In genomic region chr11:76324801-76325200, GRCm38 (mm10) we compare ENCODE assay signal across 20 mouse cellular contexts.
DNase-seq lines count a peak whose midpoint lies in the region; ATAC-seq and TF ChIP-seq lines count a peak whose summit lies in the region.
"Had no signal": no experiment of that assay in that cellular context is flagged by ENCODE, and none has a peak within 500 bp of the region (broad histone marks: within the 10 kb centered on the region; RNA-seq: fewer than 3 reads in every experiment).

No protein-coding gene starts in this region.

- TF ChIP-seq POLR2A in kidney, adult 2 months (IDR thresholded peaks at IDR 0.05; ENCODE audit: low read depth, low read length): no peak

- 0 out of 2 replicates have a peak, but pooled peaks have one; percentile 7 for ATAC-seq in kidney, embryonic 14.5 days (ENCODE audit: low FRiP score, low TSS enrichment)
- no peak for ATAC-seq in embryonic facial prominence, embryonic 15.5 days (ENCODE audit: insufficient number of reproducible peaks, low FRiP score, low TSS enrichment, low read depth)
- no peak for ATAC-seq in limb, embryonic 12.5 days (ENCODE audit: insufficient number of reproducible peaks, insufficient read depth, low FRiP score, low TSS enrichment, low read depth)
- ATAC-seq in stomach, postnatal 0 days (ENCODE audit: low FRiP score, low TSS enrichment): no peak
- ATAC-seq: forebrain, embryonic 16.5 days had no signal

- no peak overlapping the region for H3K9ac ChIP-seq in kidney, embryonic 14.5 days (ENCODE audit: low read depth, low read length)
- H3K9ac ChIP-seq in embryonic facial prominence, embryonic 15.5 days: no peak overlapping the region
- H3K9ac ChIP-seq in limb, embryonic 12.5 days (replicated peaks): no peak overlapping the region
- no peak overlapping the region for H3K9ac ChIP-seq in stomach, postnatal 0 days (ENCODE audit: low read length)
- H3K9ac ChIP-seq: hindbrain, embryonic 12.5 days; liver, embryonic 14.5 days; lung, embryonic 15.5 days; neural tube, embryonic 13.5 days had no signal

- no peak for DNase-seq in kidney, adult 2 months
- peak; percentile 35 for DNase-seq in stomach, postnatal 0 days (ENCODE audit: low spot score)
- no peak for DNase-seq in hindbrain, embryonic 10.5 days (ENCODE audit: low spot score)
- no peak for DNase-seq in adrenal gland, postnatal 4 days (ENCODE audit: low spot score in 2 of 2)
- DNase-seq: adrenal gland, adult 2 months; cerebellum, adult 9-11 months; heart, postnatal 10 days; kidney, postnatal 10 days; lung, postnatal 4 days; thymus, adult 18-20 months had no signal

- TF ChIP-seq CTCF in kidney, adult 2 months (conservative IDR thresholded peaks at IDR 0.05; ENCODE audit: insufficient read depth, insufficient read length, low read depth, low read length): no peak
- no peak for TF ChIP-seq CTCF in stomach, postnatal 0 days (IDR thresholded peaks at IDR 0.05; ENCODE audit: low read depth)

- H3K27me3 ChIP-seq in kidney, embryonic 14.5 days (ENCODE audit: control insufficient read depth, insufficient read depth, low read length): no peaks in the 10 kb centered on the region
- H3K27me3 ChIP-seq in kidney, adult 2 months (replicated peaks; ENCODE audit: control insufficient read depth, insufficient read depth, low read length): no peaks in the 10 kb centered on the region
- no peaks in the 10 kb centered on the region for H3K27me3 ChIP-seq in embryonic facial prominence, embryonic 15.5 days
- H3K27me3 ChIP-seq in limb, embryonic 12.5 days: 0 out of 2 replicates have a peak, but pooled peaks cover 4% of the 10 kb centered on the region
- no peaks in the 10 kb centered on the region for H3K27me3 ChIP-seq in stomach, postnatal 0 days (ENCODE audit: control insufficient read depth, insufficient read depth, low read length)
- H3K27me3 ChIP-seq in hindbrain, embryonic 10.5 days (ENCODE audit: insufficient read depth, poor library complexity, severe bottlenecking): no peaks in the 10 kb centered on the region
- H3K27me3 ChIP-seq: hindbrain, embryonic 12.5 days; lung, embryonic 15.5 days; neural tube, embryonic 13.5 days had no signal

- peaks cover 52% of the 10 kb centered on the region for H3K4me1 ChIP-seq in kidney, embryonic 14.5 days (ENCODE audit: control insufficient read depth, insufficient read depth, low read length)
- peaks cover 7% of the 10 kb centered on the region; the same call in 1 of the 2 replicates for H3K4me1 ChIP-seq in kidney, adult 2 months (ENCODE audit: control insufficient read depth, insufficient read depth, low read length)
- H3K4me1 ChIP-seq in embryonic facial prominence, embryonic 15.5 days: peaks cover 84% of the 10 kb centered on the region
- peaks cover 81% of the 10 kb centered on the region for H3K4me1 ChIP-seq in limb, embryonic 12.5 days (replicated peaks)
- peaks cover 23% of the 10 kb centered on the region for H3K4me1 ChIP-seq in stomach, postnatal 0 days (replicated peaks; ENCODE audit: control insufficient read depth, insufficient read depth)
- peaks cover 65% of the 10 kb centered on the region for H3K4me1 ChIP-seq in hindbrain, embryonic 10.5 days (replicated peaks)

- no peak overlapping the region for H3K4me3 ChIP-seq in kidney, embryonic 14.5 days (ENCODE audit: low read length)
- H3K4me3 ChIP-seq in kidney, adult 2 months (ENCODE audit: insufficient read depth, low read depth, low read length): no peak overlapping the region
- no peak overlapping the region for H3K4me3 ChIP-seq in embryonic facial prominence, embryonic 15.5 days (replicated peaks)
- no peak overlapping the region for H3K4me3 ChIP-seq in limb, embryonic 12.5 days (replicated peaks)
- no peak overlapping the region for H3K4me3 ChIP-seq in stomach, postnatal 0 days (ENCODE audit: low read depth, low read length)
- H3K4me3 ChIP-seq in hindbrain, embryonic 10.5 days: no peak overlapping the region
- H3K4me3 ChIP-seq: hindbrain, embryonic 12.5 days; lung, embryonic 15.5 days; neural tube, embryonic 13.5 days had no signal

- no peak for TF ChIP-seq EP300 in stomach, postnatal 0 days (optimal IDR thresholded peaks at IDR 0.05)

- H3K9me3 ChIP-seq in kidney, embryonic 14.5 days (ENCODE audit: control insufficient read depth, low read length): no peaks in the 10 kb centered on the region
- no peaks in the 10 kb centered on the region for H3K9me3 ChIP-seq in embryonic facial prominence, embryonic 15.5 days (replicated peaks)
- 0 out of 2 replicates have a peak, but pooled peaks cover 4% of the 10 kb centered on the region for H3K9me3 ChIP-seq in limb, embryonic 12.5 days
- no peaks in the 10 kb centered on the region for H3K9me3 ChIP-seq in stomach, postnatal 0 days (ENCODE audit: control insufficient read depth, low read length)
- H3K9me3 ChIP-seq in hindbrain, embryonic 10.5 days: peaks cover 6% of the 10 kb centered on the region; the same call in 1 of the 2 replicates
- H3K9me3 ChIP-seq: hindbrain, embryonic 12.5 days; lung, embryonic 15.5 days; neural tube, embryonic 13.5 days had no signal

- no peak overlapping the region for H3K27ac ChIP-seq in kidney, embryonic 14.5 days (ENCODE audit: low read depth, low read length)
- no peak overlapping the region for H3K27ac ChIP-seq in kidney, adult 2 months (ENCODE audit: insufficient read depth, low read depth, low read length)
- H3K27ac ChIP-seq in embryonic facial prominence, embryonic 15.5 days (replicated peaks): peak overlapping the region; percentile 74
- H3K27ac ChIP-seq in limb, embryonic 12.5 days: peak overlapping the region; percentile 71
- peak overlapping the region; percentile 56; the same call in 1 of the 2 replicates for H3K27ac ChIP-seq in stomach, postnatal 0 days (replicated peaks)
- no peak overlapping the region for H3K27ac ChIP-seq in hindbrain, embryonic 10.5 days
- H3K27ac ChIP-seq: liver, embryonic 14.5 days; lung, embryonic 15.5 days had no signal

- no peak overlapping the region for H3K4me2 ChIP-seq in kidney, embryonic 14.5 days (replicated peaks; ENCODE audit: low read depth, low read length)
- H3K4me2 ChIP-seq in embryonic facial prominence, embryonic 15.5 days (replicated peaks): peak overlapping the region; percentile 1; the same call in 1 of the 2 replicates
- peak overlapping the region; percentile 13; the same call in 1 of the 2 replicates for H3K4me2 ChIP-seq in limb, embryonic 12.5 days
- no peak overlapping the region for H3K4me2 ChIP-seq in stomach, postnatal 0 days (replicated peaks; ENCODE audit: low read depth)
- H3K4me2 ChIP-seq: heart, embryonic 11.5 days; hindbrain, embryonic 12.5 days; lung, embryonic 15.5 days; midbrain, embryonic 11.5 days; neural tube, embryonic 13.5 days had no signal

- H3K36me3 ChIP-seq in kidney, embryonic 14.5 days (ENCODE audit: control insufficient read depth, insufficient read depth, low read length): no peaks in the 10 kb centered on the region
- H3K36me3 ChIP-seq in kidney, adult 2 months (ENCODE audit: control insufficient read depth, insufficient read depth, low read length): no peaks in the 10 kb centered on the region
- H3K36me3 ChIP-seq in embryonic facial prominence, embryonic 15.5 days: peaks cover 3% of the 10 kb centered on the region; the same call in 1 of the 2 replicates
- 0 out of 2 replicates have a peak, but pooled peaks cover 6% of the 10 kb centered on the region for H3K36me3 ChIP-seq in limb, embryonic 12.5 days
- no peaks in the 10 kb centered on the region for H3K36me3 ChIP-seq in stomach, postnatal 0 days (ENCODE audit: control insufficient read depth, insufficient read depth, low read length)
- H3K36me3 ChIP-seq in hindbrain, embryonic 10.5 days: peaks cover 7% of the 10 kb centered on the region
- H3K36me3 ChIP-seq: hindbrain, embryonic 12.5 days; lung, embryonic 15.5 days; neural tube, embryonic 13.5 days had no signal

- WGBS in kidney, embryonic 14.5 days: 30% methylated on average over 9 of the region's 9 CpGs
- 39% methylated on average over 9 of the region's 9 CpGs for WGBS in kidney, adult 2 months
- WGBS in embryonic facial prominence, embryonic 15.5 days: 25% methylated on average over 9 of the region's 9 CpGs
- WGBS in limb, embryonic 12.5 days: 16% methylated on average over 9 of the region's 9 CpGs
- WGBS in stomach, postnatal 0 days: 31% methylated on average over 9 of the region's 9 CpGs
- 68% methylated on average over 9 of the region's 9 CpGs for WGBS in hindbrain, embryonic 10.5 days

Comparison
In these comparisons a context has a peak if more than half of its experiments do, and no peak if none do; other contexts are left out.
1. H3K27ac ChIP-seq: peak in embryonic facial prominence, embryonic 15.5 days (single experiment), limb, embryonic 12.5 days (single experiment) and stomach, postnatal 0 days (single experiment); none in kidney, embryonic 14.5 days (single experiment), kidney, adult 2 months (single experiment) and hindbrain, embryonic 10.5 days (single experiment).
2. H3K4me2 ChIP-seq: peak in embryonic facial prominence, embryonic 15.5 days (single experiment) and limb, embryonic 12.5 days (single experiment); none in kidney, embryonic 14.5 days (single experiment) and stomach, postnatal 0 days (single experiment).